Mouse (Mus musculus) liver, embryonic 14.5 days (tissue): ENCODE data around the gene Rhoj.

ENCODE experiments used
- CTCF ChIP-seq: IDR thresholded peaks from 2 replicates; pipeline ENCODE4 v1.5.1; 2016; ENCODE audit warnings: antibody characterized with exemption, low read depth, control low read depth
- EP300 ChIP-seq: IDR thresholded peaks from 2 replicates; pipeline ENCODE4 v1.6.1; 2016; ENCODE audit warnings: antibody characterized with exemption, low read depth

DNA sequence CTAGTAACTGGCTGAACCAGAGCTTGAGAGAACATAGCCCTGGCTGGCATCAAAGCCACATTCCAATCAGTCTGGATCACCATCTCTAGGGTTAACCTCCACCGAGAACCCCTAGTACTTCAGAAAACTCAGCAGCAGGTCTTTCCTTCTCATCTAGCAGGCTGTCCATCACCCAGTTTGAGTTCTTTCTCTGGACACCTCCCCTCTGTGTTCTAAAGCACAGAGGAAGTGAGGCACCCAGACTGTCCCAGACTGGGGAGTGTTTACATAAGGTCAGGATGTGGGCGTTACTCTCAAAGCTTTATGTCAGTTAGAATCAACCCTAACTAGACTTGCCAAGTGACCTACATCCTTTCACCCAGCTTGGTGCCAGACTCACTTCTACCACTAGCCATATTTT, 24.9 kb upstream of the Rhoj start:
- TF ChIP-seq CTCF (no peak), EP300 (no peak)
